ENCODE assay signal across 7 mouse cellular contexts in the genomic region with DNA sequence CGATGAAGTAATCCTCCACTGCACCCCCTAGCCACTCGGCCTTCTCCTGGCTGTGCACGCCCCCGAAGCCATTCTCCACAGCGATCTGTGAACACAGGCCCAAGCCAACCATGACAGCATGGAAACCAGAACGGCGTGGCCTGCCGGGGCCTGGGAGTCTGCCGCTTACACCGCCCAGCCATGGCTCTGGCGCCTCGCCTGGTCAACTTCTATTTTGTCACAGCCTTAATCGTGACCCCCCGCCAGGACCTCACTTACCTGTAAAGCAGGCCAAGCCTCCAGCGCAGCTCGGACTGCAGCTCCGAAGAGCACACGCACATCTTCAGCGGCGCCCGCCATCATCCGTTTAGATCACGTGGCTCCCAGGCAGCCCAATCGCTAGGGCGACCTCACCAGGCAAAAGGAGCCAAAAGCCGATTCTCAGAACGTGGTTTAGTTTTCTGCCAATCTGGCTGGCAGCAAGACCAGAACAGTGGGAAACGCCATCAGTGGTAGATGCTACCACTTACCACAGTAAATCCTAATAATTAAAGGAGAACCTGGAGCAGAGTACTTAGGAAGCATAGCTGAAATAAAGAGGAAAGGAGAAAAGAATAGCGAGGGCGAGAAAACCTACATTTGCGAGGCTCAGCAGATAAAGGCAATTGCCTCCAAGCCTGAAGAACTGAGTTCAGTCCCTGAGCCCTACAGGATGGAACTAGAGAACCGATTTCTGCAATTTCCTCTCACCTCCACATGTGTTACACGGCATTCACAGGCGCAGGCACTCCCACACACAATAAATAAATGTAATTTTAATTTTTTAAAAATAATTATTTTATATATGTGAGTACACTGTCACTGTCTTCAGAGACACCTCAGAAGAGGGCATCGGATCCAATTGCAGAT. TPM values are rescaled to one million over a fixed set of nuclear protein-coding genes. Genes with fewer than 3 reads are reported as not detected.
A peak's percentile ranks its signal among the peaks of the same experiment; 100 is the strongest.
DNase-seq lines count a peak whose midpoint lies in the region; ATAC-seq lines count a peak whose summit lies in the region.

A gene (minus strand): TSS at position 373 of the 888 bp plus-strand sequence.

- peak; percentile 83 for DNase-seq in adrenal gland, adult 2 months
- peak; percentile 87 for DNase-seq in embryo, embryonic 11 days
- peak; percentile 54 for DNase-seq in gastrocnemius, postnatal 25 days
- peak; percentile 75 for DNase-seq in intestine, embryonic 14.5 days (ENCODE audit: low spot score)
- peak; percentile 76 to 80 for DNase-seq in left cerebral cortex, postnatal 14 days (ENCODE audit: low spot score in 2 of 2)
- peak; percentile 79 for DNase-seq in mesoderm, embryonic 11.5 days (ENCODE audit: low read depth, low spot score)
- peak; percentile 66 for DNase-seq in right cerebral cortex, postnatal 4 days

- no peaks in the 10 kb centered on the region for H3K27me3 ChIP-seq in intestine, embryonic 14.5 days (replicated peaks; ENCODE audit: control insufficient read depth, insufficient read depth, low read length)

- H3K27ac ChIP-seq in intestine, embryonic 14.5 days (ENCODE audit: low read depth) = no peak within 1 kb of the TSS

- peak within 1 kb of the TSS; percentile 60 for H3K9ac ChIP-seq in intestine, embryonic 14.5 days (ENCODE audit: low read length)

- peak; percentile 95 for ATAC-seq in intestine, embryonic 14.5 days (replicated peaks; ENCODE audit: low FRiP score, low TSS enrichment, low read depth)

- H3K4me3 ChIP-seq in intestine, embryonic 14.5 days (ENCODE audit: low read depth, low read length) = peak within 1 kb of the TSS; percentile 62

- 24% methylated on average over 35 of the region's 35 CpGs for WGBS in intestine, embryonic 14.5 days

- intact Hi-C loops in left cerebral cortex, postnatal 14 days (cut with DNase I) = no loop called here

- peak within 1 kb of the TSS; percentile 57 for H3K4me2 ChIP-seq in intestine, embryonic 14.5 days (ENCODE audit: low read length)

- H3K4me1 ChIP-seq in intestine, embryonic 14.5 days (replicated peaks; ENCODE audit: control insufficient read depth, insufficient read depth, low read length) = no peaks in the 10 kb centered on the region

- no peaks in the 10 kb centered on the region for H3K9me3 ChIP-seq in intestine, embryonic 14.5 days (ENCODE audit: control insufficient read depth, low read length)

- H3K36me3 ChIP-seq in intestine, embryonic 14.5 days (ENCODE audit: control insufficient read depth, insufficient read depth, low read length) = no peaks in the 10 kb centered on the region

RNA-seq across cellular contexts. Expression of the gene that starts here (rescaled TPM):
- total RNA-seq in adrenal gland, adult 2 months (2021) = 10 to 100 TPM; 37.6 to 46.7 TPM
- 2.9 and 3.3 TPM in 2 replicates for polyA plus RNA-seq in adrenal gland, adult 2 months (2012; rRNA removed)
- total RNA-seq in gastrocnemius, postnatal 25 days (2021) = 1 to 10 TPM; 7.1 to 7.4 TPM
- 34.7 and 41.1 TPM in 2 replicates for polyA plus RNA-seq in intestine, embryonic 14.5 days (2014; fragmentation: Nextera tagmentation; extraction: Ambion mirVana)
- 10 to 100 TPM; 61.8 to 63.0 TPM for total RNA-seq in left cerebral cortex, postnatal 14 days (2021)

Comparison
In these comparisons a context has a peak if more than half of its experiments do, and no peak if none do; other contexts are left out.
1. RNA of the gene that starts here (total RNA-seq): 61.8 to 63.0 TPM in left cerebral cortex, postnatal 14 days and 37.6 to 46.7 TPM in adrenal gland, adult 2 months; 7.1 to 7.4 TPM in gastrocnemius, postnatal 25 days; every median in the first group is over 4 times any median in the second.
2. Peak in every context shown above with its lines, with median percentiles within 50 percentile points of each other: DNase-seq.